16 mouse cellular contexts compared by ENCODE assay signal in genomic region chr5:127611881-127612280, GRCm38 (mm10). TPM values are rescaled to one million over a fixed set of nuclear protein-coding genes. Genes with fewer than 3 reads are reported as not detected.
DNase-seq lines count a peak whose midpoint lies in the region; ATAC-seq lines count a peak whose summit lies in the region.
"Had no signal": no experiment of that assay in that cellular context is flagged by ENCODE, and none has a peak within 500 bp of the region (broad histone marks: within the 10 kb centered on the region; RNA-seq: fewer than 3 reads in every experiment).

No protein-coding gene starts in this region.

- no peaks in the 10 kb centered on the region for H3K27me3 ChIP-seq in heart, embryonic 15.5 days
- H3K27me3 ChIP-seq in midbrain, embryonic 11.5 days (ENCODE audit: control insufficient read depth, insufficient read depth, low read length) = no peaks in the 10 kb centered on the region
- no peaks in the 10 kb centered on the region for H3K27me3 ChIP-seq in midbrain, embryonic 16.5 days (ENCODE audit: control insufficient read depth, insufficient read depth, low read depth, low read length)
- H3K27me3 ChIP-seq in splenic B cell, adult 2 months (ENCODE audit: control insufficient read depth, insufficient read depth, low read length, poor library complexity, severe bottlenecking) = no peaks in the 10 kb centered on the region
- H3K27me3 ChIP-seq: embryonic facial prominence, embryonic 15.5 days; forebrain, embryonic 15.5 days; hindbrain, embryonic 15.5 days; midbrain, embryonic 12.5 days; stomach, embryonic 15.5 days had no signal

- peak overlapping the region; percentile 70 for H3K27ac ChIP-seq in heart, embryonic 15.5 days
- H3K27ac ChIP-seq in midbrain, embryonic 11.5 days (ENCODE audit: low read depth, low read length) = no peak overlapping the region
- no peak overlapping the region for H3K27ac ChIP-seq in midbrain, embryonic 16.5 days (ENCODE audit: low read length)
- H3K27ac ChIP-seq in brown adipose tissue, adult 24 weeks (replicated peaks; ENCODE audit: low read depth, low read length) = peak overlapping the region; percentile 73
- H3K27ac ChIP-seq: embryonic facial prominence, embryonic 15.5 days; forebrain, embryonic 15.5 days; hindbrain, embryonic 15.5 days; midbrain, embryonic 12.5 days; stomach, embryonic 15.5 days had no signal

- intact Hi-C loops in left cerebral cortex, postnatal 36 days (cut with DNase I) = loop anchor here (10.0 kb wide), 1 partner anchor 823 kb away; the partner anchor contains the start of gene Tmem132d

- DNase-seq in heart, adult 9 months (ENCODE audit: low spot score in 2 of 2) = no peak
- peak; percentile 72 for DNase-seq in midbrain, embryonic 11.5 days (ENCODE audit: low spot score, missing footprints)
- DNase-seq in splenic B cell, adult 2 months (ENCODE audit: low read depth, low spot score) = peak; percentile 63
- DNase-seq in left cerebral cortex, postnatal 36 days (ENCODE audit: low spot score in 2 of 2) = no peak
- DNase-seq: adrenal gland, postnatal 10 days; gastrocnemius, postnatal 10 days; left cerebral cortex, postnatal 4 days; thymus, postnatal 25 days had no signal

- H3K4me2 ChIP-seq in heart, embryonic 15.5 days = peak overlapping the region; percentile 31; the same call in 1 of the 2 replicates
- no peak overlapping the region for H3K4me2 ChIP-seq in midbrain, embryonic 11.5 days
- H3K4me2 ChIP-seq in midbrain, embryonic 16.5 days (ENCODE audit: low read length) = no peak overlapping the region
- H3K4me2 ChIP-seq: embryonic facial prominence, embryonic 15.5 days; forebrain, embryonic 15.5 days; hindbrain, embryonic 15.5 days; midbrain, embryonic 12.5 days; stomach, embryonic 15.5 days had no signal

- 45% methylated on average over 1 of the region's 1 CpGs for WGBS in heart, embryonic 15.5 days
- WGBS in midbrain, embryonic 11.5 days = 83% methylated on average over 1 of the region's 1 CpGs
- WGBS in midbrain, embryonic 16.5 days = 85% methylated on average over 1 of the region's 1 CpGs

- peaks cover 74% of the 10 kb centered on the region for H3K4me1 ChIP-seq in heart, embryonic 15.5 days (replicated peaks)
- peaks cover 13% of the 10 kb centered on the region for H3K4me1 ChIP-seq in midbrain, embryonic 11.5 days (ENCODE audit: control insufficient read depth, insufficient read depth, low read length)
- peaks cover 42% of the 10 kb centered on the region for H3K4me1 ChIP-seq in midbrain, embryonic 16.5 days (ENCODE audit: control insufficient read depth, insufficient read depth, low read length)
- H3K4me1 ChIP-seq in brown adipose tissue, adult 24 weeks (ENCODE audit: control insufficient read depth, insufficient read depth, insufficient read length, low read length) = peaks cover 40% of the 10 kb centered on the region

- no peak for ATAC-seq in heart, embryonic 15.5 days (replicated peaks; ENCODE audit: insufficient number of reproducible peaks, insufficient read depth, low FRiP score, low read depth)
- no peak for ATAC-seq in midbrain, embryonic 11.5 days (ENCODE audit: low FRiP score)
- ATAC-seq in midbrain, embryonic 16.5 days = no peak
- ATAC-seq: forebrain, embryonic 15.5 days had no signal

- H3K36me3 ChIP-seq in heart, embryonic 15.5 days = peaks cover 10% of the 10 kb centered on the region; the same call in 1 of the 2 replicates
- peaks cover 7% of the 10 kb centered on the region for H3K36me3 ChIP-seq in midbrain, embryonic 11.5 days (ENCODE audit: control insufficient read depth, insufficient read depth, low read length)
- peaks cover 4% of the 10 kb centered on the region; the same call in 1 of the 2 replicates for H3K36me3 ChIP-seq in midbrain, embryonic 16.5 days (ENCODE audit: control insufficient read depth, insufficient read depth, low read length)
- peaks cover 9% of the 10 kb centered on the region; the same call in 1 of the 2 replicates for H3K36me3 ChIP-seq in splenic B cell, adult 2 months (ENCODE audit: control insufficient read depth, insufficient read depth, low read length, poor library complexity, severe bottlenecking)
- H3K36me3 ChIP-seq: stomach, embryonic 15.5 days had no signal

- H3K9ac ChIP-seq in heart, embryonic 15.5 days = no peak overlapping the region
- no peak overlapping the region for H3K9ac ChIP-seq in midbrain, embryonic 11.5 days (ENCODE audit: low read length)
- H3K9ac ChIP-seq in midbrain, embryonic 16.5 days (ENCODE audit: low read depth, low read length) = no peak overlapping the region
- H3K9ac ChIP-seq: embryonic facial prominence, embryonic 15.5 days; forebrain, embryonic 15.5 days; hindbrain, embryonic 15.5 days; midbrain, embryonic 12.5 days; stomach, embryonic 15.5 days had no signal

- H3K9me3 ChIP-seq in heart, embryonic 15.5 days (replicated peaks) = no peaks in the 10 kb centered on the region
- no peaks in the 10 kb centered on the region for H3K9me3 ChIP-seq in midbrain, embryonic 11.5 days (ENCODE audit: control insufficient read depth, low read length)
- no peaks in the 10 kb centered on the region for H3K9me3 ChIP-seq in midbrain, embryonic 16.5 days (replicated peaks; ENCODE audit: control insufficient read depth, low read length, poor library complexity, severe bottlenecking)
- H3K9me3 ChIP-seq: embryonic facial prominence, embryonic 15.5 days; forebrain, embryonic 15.5 days; hindbrain, embryonic 15.5 days; midbrain, embryonic 12.5 days; stomach, embryonic 15.5 days had no signal

- no peak overlapping the region for H3K4me3 ChIP-seq in heart, embryonic 15.5 days
- H3K4me3 ChIP-seq in midbrain, embryonic 11.5 days (ENCODE audit: low read depth, low read length) = no peak overlapping the region
- H3K4me3 ChIP-seq in midbrain, embryonic 16.5 days (ENCODE audit: low read depth, low read length) = no peak overlapping the region
- H3K4me3 ChIP-seq in brown adipose tissue, adult 24 weeks (ENCODE audit: insufficient read depth, low read depth, low read length) = no peak overlapping the region
- H3K4me3 ChIP-seq: embryonic facial prominence, embryonic 15.5 days; forebrain, embryonic 15.5 days; hindbrain, embryonic 15.5 days; midbrain, embryonic 12.5 days; stomach, embryonic 15.5 days had no signal

RNA-seq across cellular contexts. Expression of gene Glt1d1, which starts 20.2 kb away (rescaled TPM):
- polyA plus RNA-seq in heart, embryonic 15.5 days (2015; fragmentation: Nextera tagmentation; extraction: Ambion mirVana) = 0.20 TPM in 1 of 2 replicates, not detected in the other
- polyA plus RNA-seq in midbrain, embryonic 11.5 days (2014; fragmentation: Nextera tagmentation; extraction: Ambion mirVana) = 0.33 and 1.1 TPM in 2 replicates
- 1.7 TPM in 2 replicates for polyA plus RNA-seq in midbrain, embryonic 16.5 days (2015; fragmentation: Nextera tagmentation; extraction: Ambion mirVana)
- polyA plus RNA-seq in brown adipose tissue, adult 24 weeks (2012; ENCODE audit: insufficient read depth, insufficient read length, missing spikeins) = not detected in 2 replicates
- total RNA-seq in left cerebral cortex, postnatal 36 days (2021) = 10 to 100 TPM; 22.8 to 25.0 TPM

RNA-seq across cellular contexts. Expression of gene Slc15a4, which starts 20.8 kb away (rescaled TPM):
- polyA plus RNA-seq in heart, embryonic 15.5 days (2015; fragmentation: Nextera tagmentation; extraction: Ambion mirVana) = 16.6 and 20.5 TPM in 2 replicates
- polyA plus RNA-seq in midbrain, embryonic 11.5 days (2014; fragmentation: Nextera tagmentation; extraction: Ambion mirVana) = 21.0 and 23.1 TPM in 2 replicates
- polyA plus RNA-seq in midbrain, embryonic 16.5 days (2015; fragmentation: Nextera tagmentation; extraction: Ambion mirVana) = 26.3 and 31.1 TPM in 2 replicates
- polyA plus RNA-seq in brown adipose tissue, adult 24 weeks (2012; ENCODE audit: insufficient read depth, insufficient read length, missing spikeins) = 7.5 and 8.7 TPM in 2 replicates
- 10 to 100 TPM; 18.5 to 26.2 TPM for total RNA-seq in left cerebral cortex, postnatal 36 days (2021)

Comparison
In these comparisons a context has a peak if more than half of its experiments do, and no peak if none do; other contexts are left out.
1. H3K27ac ChIP-seq: peak in heart, embryonic 15.5 days (single experiment) and brown adipose tissue, adult 24 weeks (single experiment); none in midbrain, embryonic 11.5 days (single experiment) and midbrain, embryonic 16.5 days (single experiment).
2. DNase-seq: peak in midbrain, embryonic 11.5 days (single experiment) and splenic B cell, adult 2 months (single experiment); none in heart, adult 9 months (0 of 2) and left cerebral cortex, postnatal 36 days (0 of 2).